Mouse (Mus musculus) gonadal fat pad, adult 2 months (tissue): ENCODE measurements at regions not wholly inside any gene's neighbourhood (a gene's known extent, or its start where the extent isn't known, plus 50 kb on each side); places are given as distances from the start of the nearest gene placed in this dataset.

Experiments used
- DNase-seq: peaks from one replicate; pipeline ENCODE4 v3.0.0-alpha.2; 2012; ENCODE audit warnings: low read depth

DNA sequence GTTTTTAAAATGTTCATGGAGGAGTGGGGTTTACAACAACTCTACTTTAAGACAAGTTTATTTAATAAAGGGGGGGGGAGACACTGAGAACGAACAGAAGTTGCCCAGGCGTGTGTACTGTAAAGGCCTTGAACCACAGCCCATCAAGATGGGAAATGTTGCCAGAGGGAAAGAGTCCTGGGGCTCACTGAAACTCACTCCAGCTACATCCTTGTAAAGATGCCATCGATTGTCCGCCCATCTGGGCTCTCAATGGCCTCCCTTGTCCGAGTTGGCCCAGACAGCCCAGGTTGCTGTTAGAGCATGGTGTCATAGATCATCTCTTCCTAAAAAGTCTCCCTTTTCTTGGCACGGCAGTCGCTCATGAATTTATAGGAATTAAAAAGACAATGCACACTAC lies 462.7 kb upstream of the Gm19410 start:
- DNase-seq: no peak

DNA sequence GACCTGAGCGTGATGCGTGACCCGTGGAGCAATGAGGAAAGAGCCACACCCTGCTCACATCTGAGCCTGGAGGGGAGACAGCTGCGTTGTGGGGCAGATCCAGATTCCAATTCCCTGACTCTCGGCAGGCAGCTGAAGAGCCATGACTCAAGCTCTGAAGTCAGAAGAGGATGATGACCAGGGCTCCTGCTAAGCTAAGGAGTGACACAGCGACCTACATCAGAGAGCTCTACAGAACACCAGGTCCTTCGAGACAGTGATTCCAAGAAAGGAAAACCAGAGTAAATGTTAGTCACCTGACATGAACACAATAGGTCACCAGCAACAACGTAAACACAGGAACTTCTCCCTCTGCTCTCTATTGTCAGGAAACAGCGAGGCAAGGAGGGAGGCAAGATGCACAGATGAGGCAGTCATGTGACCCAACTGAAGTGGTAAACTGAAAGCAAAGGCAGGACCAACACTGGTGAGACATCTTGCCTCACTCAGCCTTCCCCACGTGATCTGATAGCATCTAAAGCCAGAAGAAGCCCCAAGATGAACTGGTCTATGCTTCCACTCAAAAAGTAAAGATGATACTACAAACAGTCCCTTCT lies 444.2 kb upstream of the Gm19410 start:
- no peak for DNase-seq

DNA sequence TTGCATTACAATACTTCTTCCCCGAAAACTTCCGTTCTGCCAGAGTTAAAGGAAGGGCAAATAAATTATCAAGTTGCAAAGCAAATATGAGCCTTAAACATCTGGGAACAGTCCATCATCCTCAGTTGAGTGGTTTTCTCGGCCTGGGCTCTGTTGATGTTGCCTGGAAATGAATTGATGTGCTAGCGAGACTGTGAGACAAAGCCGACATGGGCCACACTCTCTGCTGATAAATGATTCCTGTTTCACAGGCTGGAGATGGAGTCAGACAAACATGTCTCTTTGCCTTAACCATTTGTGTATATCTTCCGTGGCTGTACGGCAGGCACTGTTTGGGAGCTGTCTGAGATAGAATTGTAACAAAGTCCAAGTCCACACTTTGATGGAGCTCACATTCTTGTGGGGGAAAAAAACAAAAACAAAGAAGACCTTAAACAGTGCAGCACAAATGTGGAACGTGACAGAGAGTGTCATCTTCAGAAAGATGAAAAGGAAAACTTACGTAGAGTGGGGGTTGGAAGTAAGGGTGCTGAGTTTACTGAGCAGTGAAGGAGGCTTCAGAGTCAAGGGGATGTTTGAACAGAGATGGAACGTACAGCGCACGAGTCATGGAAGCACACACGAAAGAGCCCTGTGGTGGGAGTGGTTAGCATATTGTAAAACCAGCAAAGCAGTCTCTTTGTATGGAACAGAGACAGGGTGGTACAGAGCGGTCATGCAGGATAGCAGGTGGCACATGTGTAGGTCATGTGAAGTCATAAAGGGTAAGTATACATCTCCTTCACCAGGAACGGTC lies 442.2 kb upstream of the Gm19410 start:
- DNase-seq: no peak
